Mouse (Mus musculus) WW6 (cell line): ENCODE measurements at regions not wholly inside any gene's neighbourhood (a gene's known extent, or its start where the extent isn't known, plus 50 kb on each side); places are given as distances from the start of the nearest gene placed in this dataset.
"Not testable (repeated sequence)": the region's sequence is repeated elsewhere in the genome, so short reads cannot be mapped to it uniquely, and the experiment has no call there.

Experiments used
- DNase-seq: peaks from one replicate; pipeline ENCODE4 v3.0.0-alpha.2; 2013; ENCODE audit warnings: low read depth, low spot score

DNA sequence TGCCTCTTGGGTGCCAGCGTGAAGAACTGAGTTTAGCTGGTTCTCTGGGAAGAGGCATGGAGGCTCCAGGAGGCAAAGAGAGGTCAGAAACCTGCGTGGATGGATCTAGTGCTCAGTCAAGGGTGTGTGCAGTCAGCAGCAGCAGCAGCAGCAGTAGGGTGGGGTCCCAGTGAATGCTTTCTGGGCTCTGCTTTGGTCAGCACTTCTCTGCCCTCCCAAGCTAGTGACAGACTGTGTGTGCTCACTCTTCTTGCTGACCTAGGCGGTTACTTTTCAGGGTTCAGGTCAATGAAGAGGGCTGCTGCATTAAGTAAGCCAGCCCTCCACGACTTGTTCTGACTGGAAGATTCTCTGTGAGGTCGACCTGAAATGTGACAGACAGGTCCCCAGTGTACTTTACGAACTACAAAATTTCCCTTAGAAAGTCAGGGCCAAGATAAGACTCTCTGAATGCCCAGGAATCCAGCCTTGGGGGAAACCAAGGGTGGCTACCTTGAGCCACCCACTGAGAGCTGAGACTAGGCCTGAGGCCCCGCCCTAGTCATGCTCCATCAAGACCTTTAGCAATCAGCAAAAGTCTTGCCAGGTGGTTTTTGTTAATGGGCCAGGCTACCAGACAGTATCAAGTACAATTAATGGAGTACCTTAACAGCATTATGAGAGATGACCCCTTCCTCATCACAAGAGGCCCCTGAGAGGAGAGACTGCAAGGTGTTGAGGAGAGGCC, 114.9 kb upstream of the Lemd2 start:
- DNase-seq: no peak

DNA sequence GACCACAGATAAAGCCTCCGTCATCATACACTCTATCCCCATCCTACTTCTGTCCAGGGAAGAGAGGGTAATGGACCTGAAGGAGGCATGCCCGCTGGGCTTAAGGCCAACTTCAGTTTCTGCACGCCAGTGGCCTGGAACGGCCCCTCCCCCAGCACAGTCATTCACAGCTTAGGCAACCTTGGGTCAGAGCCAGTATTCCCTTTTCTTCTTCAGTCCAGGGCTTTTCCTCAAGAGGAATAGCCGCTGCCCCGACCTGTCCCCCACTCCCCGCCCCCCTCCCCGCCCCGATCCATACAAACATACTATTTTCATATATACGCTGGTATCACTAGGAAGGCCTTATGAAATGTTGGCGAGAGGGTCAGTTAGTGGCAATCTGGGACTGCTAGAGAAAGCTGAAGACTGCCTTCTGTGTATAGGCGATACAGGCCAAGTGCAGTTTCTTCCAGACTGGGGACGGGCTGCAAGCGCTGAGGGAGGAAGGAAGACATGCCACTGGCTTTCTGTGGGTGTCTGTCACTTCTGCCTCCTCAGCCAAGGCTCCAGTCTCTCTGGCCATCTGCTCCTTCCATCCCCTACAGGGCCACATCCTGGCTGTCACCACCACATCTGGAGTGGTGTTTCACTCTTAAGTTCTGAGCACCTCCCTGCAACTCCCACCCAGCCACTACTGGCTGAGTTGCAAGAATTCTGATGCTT, 113.5 kb upstream of the Lemd2 start:
- DNase-seq: no peak

DNA sequence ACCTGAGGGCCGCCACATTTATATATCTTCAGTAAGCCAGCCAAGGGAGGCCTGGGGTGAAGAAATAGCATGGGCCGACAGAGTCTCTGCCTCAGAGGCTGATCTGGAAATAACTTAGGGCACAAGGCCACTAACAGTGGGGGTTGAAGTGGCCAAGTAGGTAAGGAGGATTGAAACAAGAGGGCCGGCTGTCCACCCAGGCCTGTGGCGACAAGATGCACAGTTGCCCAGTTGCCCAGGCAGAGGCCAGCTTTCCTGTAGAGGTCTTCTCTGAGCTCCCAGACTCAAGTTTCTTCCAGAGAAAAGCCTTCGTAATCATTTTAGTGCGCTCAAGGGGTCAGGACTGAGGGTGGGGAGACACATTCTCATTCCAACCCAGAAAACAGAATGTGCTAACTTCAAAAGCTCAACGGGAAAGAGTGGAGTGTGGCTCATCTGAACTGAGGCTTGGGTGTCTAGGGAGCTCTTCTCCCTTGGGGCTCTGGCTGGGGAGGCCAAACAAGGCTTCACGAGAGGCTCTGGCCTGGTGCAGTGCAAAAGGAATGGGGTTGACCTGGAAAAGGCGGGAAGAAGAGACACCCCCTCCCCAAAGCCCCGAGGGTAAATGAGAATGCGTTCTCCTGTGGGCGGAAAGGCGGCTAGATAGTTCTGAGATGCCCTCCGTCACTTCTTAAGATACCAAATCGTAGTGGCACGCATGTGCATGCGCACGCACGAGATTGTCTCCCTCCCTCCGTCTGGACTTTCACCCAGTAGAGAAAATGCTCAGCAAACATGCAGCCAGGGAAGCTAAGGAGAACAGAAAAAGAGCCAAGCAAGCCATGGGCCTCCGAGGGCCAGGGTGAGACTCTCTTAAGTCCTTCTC, 112.7 kb upstream of the Lemd2 start:
- DNase-seq: no peak

DNA sequence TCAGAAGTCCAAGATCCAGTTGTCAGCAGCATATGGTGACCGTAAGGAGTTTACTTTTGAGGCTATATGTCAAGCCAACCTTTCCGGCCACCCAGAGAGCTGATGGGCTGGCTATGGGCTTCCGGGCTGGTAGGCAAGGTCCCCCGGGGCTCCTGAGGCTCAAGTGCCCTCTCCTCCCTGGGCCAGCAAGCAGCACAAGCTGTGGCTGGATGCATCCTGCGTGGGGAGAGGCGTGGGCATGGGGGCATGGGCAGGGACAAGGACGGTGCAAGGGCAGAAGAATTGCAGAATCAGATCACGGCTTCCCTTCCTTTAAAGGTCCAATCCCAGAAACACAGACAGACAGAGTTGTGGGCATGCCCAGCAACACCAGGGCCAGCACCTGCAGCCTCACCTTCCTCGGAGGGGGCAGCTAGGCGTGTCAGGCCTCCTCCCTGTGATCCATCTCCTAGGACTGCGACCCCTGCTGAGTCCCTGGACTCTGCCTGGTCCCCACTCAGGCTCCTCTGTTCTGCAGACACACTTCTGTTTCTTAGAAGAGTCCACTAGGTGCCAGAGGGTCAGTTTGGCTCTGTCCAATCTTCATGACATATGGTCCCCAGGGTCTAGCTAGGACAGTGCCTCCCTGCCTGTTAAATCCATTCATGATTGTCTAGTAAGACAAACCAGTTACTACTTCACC, 111.8 kb upstream of the Lemd2 start:
- no peak for DNase-seq

DNA sequence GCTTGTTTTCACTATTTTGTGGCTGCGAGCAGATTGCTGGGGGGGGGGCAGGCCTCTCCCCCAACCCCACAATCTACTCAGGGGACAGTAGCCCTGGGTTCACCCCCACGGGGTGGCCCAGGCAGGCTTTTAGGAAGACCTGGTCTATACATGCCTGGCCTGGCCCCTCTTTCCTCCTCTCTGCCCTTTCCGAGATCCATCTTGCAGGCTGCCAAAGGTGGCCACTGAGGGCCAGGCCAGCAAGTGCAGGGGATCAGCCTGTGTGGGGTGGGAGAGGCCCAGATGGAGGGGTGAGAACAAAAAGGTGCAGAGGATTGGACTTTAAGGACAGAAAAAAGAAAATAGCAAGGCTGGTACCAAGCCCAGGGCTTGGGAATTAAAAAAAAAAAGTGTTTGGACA, 111.2 kb upstream of the Lemd2 start:
- DNase-seq: no peak

DNA sequence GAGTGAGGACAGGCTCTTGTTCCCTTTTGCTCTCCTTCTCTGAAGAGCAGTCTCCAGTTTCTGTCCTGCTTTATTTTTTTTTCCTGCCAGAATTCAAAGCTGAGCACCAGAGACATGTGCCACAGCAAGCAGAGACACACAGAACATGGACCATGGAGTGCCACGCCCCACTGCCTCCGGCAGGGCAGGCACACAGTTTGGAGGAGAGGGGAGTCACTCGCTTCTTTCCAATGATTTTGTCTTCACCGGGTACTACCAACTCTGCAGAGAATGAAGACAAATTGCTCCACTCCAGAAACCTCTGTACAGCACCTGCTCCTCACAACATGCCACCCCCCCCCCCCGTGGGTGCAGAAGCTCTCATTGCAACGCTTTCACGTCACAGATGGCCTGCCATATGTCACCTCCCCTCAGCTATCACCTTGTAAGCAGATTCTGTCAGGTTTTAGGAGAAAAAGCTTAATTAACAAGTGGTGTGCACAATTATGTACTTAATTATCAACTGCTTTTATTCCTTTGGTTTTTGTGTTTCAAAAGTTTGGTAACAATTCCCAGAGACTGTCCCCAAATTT, 110.6 kb upstream of the Lemd2 start:
- no peak for DNase-seq

DNA sequence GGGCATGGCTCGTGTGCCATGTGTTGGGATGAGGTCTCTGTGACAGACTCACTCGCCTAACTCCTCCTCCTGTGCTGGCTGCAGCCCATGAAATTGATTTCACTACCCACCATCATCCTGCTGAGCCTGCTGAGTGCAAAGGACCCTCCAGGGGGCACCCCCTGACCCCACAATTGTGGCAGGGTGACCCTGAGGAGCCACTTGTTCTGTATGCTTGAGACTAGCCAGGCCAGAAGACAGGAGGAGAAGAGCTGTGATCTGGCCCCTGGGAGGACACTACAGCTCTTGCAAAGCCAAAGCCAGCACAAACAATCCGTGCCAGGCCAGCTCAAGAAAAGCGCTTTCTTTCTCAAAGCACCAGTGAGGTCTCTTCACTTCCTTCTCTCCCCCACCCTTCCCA, 104.7 kb upstream of the Lemd2 start:
- DNase-seq: no peak

DNA sequence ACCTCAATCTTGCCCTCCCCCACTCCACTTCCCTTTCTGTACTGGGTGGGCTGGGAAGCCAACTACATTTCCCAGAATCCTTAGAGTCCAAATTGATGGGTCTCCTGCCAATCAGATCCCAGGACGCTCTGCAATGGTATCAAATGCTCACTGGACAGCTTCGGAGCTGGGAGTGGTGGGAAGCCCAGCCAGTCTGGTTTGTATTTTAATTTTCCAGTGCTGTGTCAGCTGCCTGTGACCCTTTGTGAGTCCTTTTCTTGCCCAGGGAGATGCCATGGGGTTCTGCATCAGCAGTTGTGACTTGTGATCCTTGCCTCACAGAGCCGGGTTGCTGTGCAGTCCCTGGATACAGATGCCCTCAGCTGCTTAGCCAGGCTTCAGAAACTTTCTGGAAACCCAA, 100.6 kb upstream of the Lemd2 start:
- DNase-seq: no peak

DNA sequence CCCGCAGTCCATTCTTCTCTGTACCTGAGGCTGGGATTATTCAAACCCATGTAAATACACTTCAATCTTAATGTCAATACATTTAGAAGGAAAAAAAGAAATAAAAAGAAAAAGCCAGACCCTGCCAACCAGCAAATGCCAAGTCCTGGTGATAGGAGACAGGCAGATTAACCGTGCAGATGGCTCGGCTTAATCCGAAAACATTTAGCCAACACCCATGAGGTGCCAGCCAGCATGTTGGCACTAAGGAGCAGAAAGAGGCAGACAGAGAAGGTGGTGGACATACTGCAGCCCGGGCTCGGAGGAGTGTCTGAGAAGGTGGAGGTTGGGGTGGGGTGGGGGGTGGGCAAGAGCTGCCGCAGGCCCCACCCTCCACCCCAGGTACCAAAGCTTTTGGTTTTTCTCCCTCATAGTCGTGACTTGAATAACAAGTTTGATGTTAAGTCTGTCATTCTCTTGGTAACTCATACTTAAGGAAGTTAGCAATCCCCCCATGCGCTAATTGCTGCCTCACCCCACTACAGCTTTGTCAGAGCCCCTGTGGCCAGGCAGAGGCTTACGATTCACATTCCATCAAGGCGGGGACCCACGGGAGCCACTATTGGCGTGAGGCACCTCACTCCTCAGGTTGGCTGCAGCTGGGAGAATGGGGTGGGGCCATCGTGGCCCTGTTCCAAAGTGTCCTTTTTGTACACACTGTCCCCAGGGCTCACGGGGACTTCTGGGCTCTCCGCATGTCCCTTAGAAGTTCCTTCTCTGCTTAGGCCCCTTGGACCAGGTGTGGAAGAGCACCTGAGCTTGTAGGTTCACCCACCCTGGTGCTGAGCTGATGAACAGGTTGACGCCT, 99.6 kb upstream of the Lemd2 start:
- no peak for DNase-seq

DNA sequence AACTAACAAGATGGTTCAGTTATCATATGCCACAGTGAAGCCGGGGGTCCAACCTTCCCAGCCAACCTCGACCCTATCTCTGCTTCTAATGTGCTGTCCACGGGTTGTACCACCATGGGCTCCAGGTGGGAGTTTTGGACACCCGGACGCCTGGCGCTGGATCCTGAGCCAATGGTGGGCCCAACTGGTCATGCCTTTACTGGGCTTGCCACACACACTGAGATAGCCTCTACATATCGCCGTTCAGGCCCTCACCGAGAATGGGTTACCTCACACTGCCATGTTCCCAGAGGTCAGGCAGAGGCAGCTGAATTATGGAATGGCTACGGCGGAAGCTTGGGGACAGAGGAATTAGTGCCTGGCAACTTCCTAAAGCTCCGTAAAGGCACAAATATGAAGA, 98.8 kb upstream of the Lemd2 start:
- no peak for DNase-seq

DNA sequence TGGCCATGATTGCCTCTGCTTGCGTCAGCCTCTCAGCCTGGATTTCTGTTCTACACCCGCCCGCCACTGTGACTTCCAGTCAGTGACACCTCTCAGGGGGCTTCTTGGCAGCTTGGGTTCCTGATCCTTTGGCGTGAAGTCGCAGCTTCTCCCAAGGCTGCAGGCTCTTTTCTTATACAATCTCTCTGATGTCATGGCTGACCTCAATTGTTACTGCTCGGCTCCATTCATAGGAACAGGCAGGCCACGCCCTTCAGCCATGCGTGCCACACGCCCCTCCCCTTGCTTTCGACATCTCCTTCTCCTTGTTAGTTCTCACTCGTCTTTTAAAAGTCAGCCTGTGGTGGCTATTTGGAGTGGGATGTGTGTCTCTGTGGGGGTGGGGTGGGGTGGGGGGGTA, 97.1 kb upstream of the Lemd2 start:
- no peak for DNase-seq

DNA sequence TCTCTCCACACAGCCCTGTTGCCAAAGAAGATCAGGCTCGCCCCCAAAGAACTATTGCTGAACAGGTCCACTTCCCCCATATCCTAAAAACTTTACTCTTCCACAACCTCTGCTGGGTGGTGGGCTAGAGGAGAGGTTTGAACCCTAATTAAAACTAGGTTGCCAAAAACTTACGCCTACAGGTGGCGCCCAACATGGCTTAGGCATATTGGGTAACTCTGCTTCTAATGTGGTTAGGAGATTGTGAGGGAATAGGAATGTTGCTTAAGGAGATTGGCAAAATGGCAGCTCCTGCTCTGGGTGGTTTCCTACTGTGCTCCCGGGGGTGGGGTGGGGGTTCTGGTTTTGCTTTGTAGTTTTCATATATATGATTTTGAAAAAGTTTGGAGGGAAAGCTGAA, 95.0 kb upstream of the Lemd2 start:
- DNase-seq: no peak

DNA sequence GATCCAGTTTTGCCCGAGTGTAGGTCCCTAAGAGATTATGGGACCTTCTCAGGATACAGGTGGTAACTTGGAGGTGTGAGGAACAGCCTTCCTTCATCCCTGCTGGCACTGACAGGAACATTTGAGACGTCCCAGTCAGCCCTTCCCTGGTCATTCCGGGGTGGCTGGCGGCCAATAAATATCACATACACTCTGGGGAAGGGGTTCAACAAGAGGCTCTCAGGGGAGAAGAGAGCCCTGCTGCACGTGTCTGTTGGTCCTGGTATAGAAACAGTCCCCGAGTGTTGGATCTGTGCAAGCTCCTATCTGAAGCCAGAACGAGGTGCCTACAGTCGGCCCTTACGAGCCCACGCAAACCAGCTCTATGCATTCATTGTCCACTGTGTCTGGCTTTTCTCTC, 94.1 kb upstream of the Lemd2 start:
- DNase-seq: no peak

DNA sequence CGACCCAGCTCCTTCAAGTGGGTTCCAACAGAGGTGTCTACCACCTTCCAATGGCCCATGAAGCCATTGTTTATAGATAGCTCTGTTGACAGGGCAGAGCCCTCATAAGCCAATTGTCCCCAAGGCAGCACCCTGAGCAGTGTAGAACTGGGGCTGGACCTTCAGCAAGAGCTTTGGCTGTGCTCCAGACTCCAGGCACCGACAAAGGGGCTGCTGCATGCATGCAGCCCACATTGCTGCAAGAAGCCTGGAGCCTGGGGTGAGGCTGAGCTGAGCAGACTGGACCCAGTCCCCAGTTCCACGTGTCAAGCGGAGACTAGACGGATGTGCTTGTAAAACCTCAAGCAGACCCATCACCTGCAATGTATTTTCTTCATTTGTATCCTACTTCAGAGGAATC, 91.9 kb upstream of the Lemd2 start:
- DNase-seq: no peak

DNA sequence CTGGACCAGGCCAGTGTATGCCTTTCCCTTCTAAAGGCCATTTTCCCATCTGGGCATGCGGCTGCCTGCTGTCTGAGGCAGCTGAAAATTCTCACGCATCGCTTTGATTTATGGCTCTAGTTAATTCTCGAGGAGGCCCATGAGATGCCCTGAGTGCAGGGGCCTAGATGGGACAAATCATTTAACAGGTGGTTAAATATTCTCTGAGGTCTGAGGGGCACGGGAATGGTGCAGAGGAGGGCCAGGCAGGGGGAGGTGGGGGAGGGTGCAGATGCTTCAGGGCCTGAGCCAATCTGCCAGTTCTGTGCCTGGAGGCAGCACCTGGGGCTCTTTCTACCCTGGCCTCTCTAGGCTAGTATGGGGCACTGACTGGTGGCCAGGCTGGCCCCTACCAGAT, 89.9 kb upstream of the Lemd2 start:
- no peak for DNase-seq

DNA sequence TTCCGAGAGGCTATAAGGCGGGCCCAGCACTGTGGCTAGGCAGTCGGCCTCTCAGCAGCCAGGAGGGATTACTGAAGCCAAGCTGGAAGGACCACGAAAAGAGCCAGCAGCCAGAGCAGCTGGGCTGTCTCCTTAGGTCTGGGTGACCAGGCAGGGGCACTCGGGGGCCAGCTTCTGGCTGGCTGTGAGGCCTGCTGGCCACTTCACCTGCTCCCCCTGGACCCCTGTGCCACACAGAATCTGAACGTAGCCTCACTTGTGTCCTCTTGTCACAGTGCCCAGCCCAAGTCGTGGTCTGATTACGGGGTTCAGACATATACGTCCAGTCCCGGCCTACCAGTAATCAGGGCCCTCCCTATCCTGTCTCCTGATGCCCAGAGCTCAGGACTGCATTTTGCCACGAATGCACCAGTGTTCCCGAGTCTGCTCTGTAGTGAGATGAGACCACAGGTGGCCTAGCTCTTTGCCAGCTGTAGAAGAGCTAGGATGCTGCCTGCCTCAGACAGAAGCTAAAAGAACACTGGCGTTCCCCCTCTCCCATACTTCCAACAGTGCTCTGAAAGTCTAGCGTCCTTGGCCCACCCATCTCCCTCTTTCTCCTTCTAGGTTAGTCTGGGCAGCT, 89.4 kb upstream of the Lemd2 start:
- DNase-seq: no peak

DNA sequence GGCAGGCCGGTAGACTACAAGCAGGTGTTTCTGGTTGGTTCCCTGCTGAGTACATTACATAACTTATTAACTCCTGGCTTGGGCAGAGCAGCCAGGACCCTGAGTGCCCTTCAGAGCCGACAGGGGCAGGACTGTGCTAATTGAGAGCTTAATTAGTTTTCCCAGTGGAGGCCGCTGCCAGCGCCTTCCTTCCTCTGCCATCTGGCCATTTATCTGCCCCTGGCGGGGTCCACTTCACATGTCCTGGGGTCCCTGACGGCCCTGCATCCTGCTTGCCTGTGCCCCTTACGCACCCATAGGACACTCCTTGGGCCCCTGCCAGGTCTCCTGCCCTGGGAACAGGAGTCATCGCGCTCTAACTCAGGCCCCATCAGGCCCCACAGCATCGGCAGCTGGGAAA, 87.4 kb upstream of the Lemd2 start:
- no peak for DNase-seq

DNA sequence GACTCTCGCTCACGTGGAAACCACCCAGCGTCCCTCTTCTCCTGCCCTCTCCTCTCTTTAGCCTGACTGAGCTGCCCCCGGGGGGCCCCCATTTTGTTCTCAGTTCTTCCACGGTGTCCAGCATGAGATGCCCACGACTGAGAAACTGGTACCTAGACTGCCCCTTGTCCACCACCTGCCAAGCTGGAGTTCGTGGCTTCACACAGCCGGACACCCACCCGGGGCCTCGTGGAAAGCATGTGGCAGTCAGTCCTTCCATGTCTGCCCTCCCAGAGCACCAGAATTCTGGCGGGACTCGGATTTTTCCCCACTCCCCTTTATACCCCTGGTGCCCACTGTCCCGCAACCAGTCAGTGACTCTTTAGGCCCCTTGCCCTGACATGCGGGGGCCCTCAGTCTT, 86.9 kb upstream of the Lemd2 start:
- DNase-seq: no peak

DNA sequence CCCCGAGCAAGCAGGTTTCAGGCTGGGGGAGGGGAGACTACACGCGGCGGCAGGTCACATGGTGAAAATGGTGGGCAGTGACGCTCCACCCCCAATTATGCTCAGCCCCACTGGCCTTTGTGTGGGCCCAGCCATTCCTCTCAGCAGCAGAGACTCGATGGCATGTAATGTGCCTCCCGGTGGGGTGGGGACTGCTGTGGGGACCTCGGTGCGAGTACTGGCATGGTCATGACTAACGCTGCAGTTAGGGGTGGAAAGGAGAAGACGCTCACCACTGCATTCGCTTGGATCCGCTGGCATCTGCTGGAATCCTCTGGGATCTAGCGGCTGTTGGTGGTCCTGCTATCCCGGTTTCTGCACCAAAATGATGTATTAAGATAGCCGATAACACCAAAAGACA, 86.0 kb upstream of the Lemd2 start:
- DNase-seq: no peak

DNA sequence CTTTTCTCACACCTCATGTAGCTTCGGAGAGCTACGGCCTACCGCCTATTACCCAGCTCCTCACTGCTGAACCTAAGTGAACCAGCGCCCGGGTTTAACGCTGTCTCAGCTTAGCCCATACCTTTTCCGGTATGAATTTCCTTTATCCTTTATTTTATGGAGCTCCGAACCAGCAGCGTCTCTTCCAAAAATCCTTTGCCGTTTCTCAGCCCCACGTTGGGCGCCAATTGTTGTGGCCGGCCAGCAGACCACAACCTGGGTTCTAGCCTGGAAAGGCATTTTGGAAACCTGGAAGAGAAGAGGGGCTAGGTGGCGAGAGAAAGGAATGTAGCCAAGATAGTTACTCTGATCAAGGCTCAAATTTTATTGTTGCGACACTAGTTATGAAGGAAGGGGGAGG, 85.5 kb upstream of the Lemd2 start:
- not testable (repeated sequence) for DNase-seq
